Mouse (Mus musculus) heart, adult 10 weeks (tissue): Measurements from ENCODE around the gene Fpr-rs4. TPM values are rescaled to one million over a fixed set of nuclear protein-coding genes. Genes with fewer than 3 reads are reported as not detected.

Experiments used
- polyA plus RNA-seq: library from polyadenylated mRNA; stranded (reverse); fragments of 350-450 nt; fragmentation: Illumina TruSeq; extraction: RNeasy Lipid Tissue Mini Kit (QIAGEN cat#74804); gene quantifications from one replicate; pipeline ENCODE4 v1.2.3, GENCODE M21; 2014; ENCODE audit warnings: low read depth, low replicate concordance

The Fpr-rs4 gene
- polyA plus RNA-seq: not detected

GRCm38 (mm10) chr17:18021433-18021832 is at the start of gene Fpr-rs4:
Fpr-rs4 (plus strand) TSS chr17:18021733.

DNA sequence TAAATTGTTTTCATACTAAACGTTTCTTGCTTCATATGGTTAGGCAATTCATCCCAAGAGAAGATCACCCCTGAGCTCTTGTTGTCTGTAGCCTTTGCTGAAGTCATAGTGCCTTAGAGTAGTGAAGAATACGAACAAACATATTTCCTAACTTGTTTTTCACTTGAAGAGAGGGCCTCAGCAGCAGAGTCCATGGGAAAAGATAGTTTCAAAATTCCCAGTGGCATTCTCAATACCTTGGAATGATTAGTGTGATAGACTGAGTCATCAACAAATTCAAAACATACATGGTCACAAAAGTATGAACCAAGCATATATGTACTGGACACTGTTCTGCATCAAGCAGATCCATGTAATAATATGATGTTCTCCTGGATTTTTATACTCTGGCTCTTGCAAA is 27.6 kb downstream of the Fpr-rs4 start, which contains the start of gene Vmn2r124:
Gene Vmn2r124 (plus strand): TSS at position 301 of the 400 bp plus-strand sequence.

Other genes with a start within 250 kb of the Fpr-rs4 start
- 20.5 TPM for gene Spaca6, start 194.6 kb upstream of the Fpr-rs4 start, polyA plus RNA-seq
- gene Has1, start 166.5 kb upstream of the Fpr-rs4 start, polyA plus RNA-seq: 0.76 TPM
- gene Fpr1, start 137.8 kb upstream of the Fpr-rs4 start, polyA plus RNA-seq: not detected
- 0.71 TPM for gene Fpr2, start 133.9 kb upstream of the Fpr-rs4 start, polyA plus RNA-seq
- gene Fpr3, start 133.9 kb upstream of the Fpr-rs4 start, polyA plus RNA-seq: not detected
- not detected for gene Vmn2r124, start 27.7 kb downstream of the Fpr-rs4 start, polyA plus RNA-seq
- not detected for gene Vmn2r91, start 63.3 kb downstream of the Fpr-rs4 start, polyA plus RNA-seq
- gene Vmn2r92, start 130.2 kb downstream of the Fpr-rs4 start, polyA plus RNA-seq: not detected